17 mouse cellular contexts compared by ENCODE assay signal in genomic region chr4:3236148-3236779, GRCm38 (mm10). TPM values are rescaled to one million over a fixed set of nuclear protein-coding genes. Genes with fewer than 3 reads are reported as not detected.
DNase-seq lines count a peak whose midpoint lies in the region; ATAC-seq and TF ChIP-seq lines count a peak whose summit lies in the region.
"Not testable (repeated sequence)": the region's sequence is repeated elsewhere in the genome, so short reads cannot be mapped to it uniquely, and the experiment has no call there.
"Had no signal": no experiment of that assay in that cellular context is flagged by ENCODE, and none has a peak within 500 bp of the region (broad histone marks: within the 10 kb centered on the region; RNA-seq: fewer than 3 reads in every experiment).

No protein-coding gene starts in this region.

- ATAC-seq in forebrain, embryonic 12.5 days (ENCODE audit: low FRiP score), result peak; percentile 42; the same call in 1 of the 2 replicates
- ATAC-seq in heart, embryonic 12.5 days (ENCODE audit: insufficient number of reproducible peaks, low FRiP score), result peak; percentile 49; the same call in 1 of the 2 replicates
- ATAC-seq in hindbrain, embryonic 13.5 days (ENCODE audit: low FRiP score), result peak; percentile 50; the same call in 1 of the 2 replicates
- peak; percentile 24; the same call in 1 of the 2 replicates for ATAC-seq in kidney, embryonic 15.5 days (replicated peaks; ENCODE audit: low FRiP score)
- 0 out of 2 replicates have a peak, but pooled peaks have one; percentile 26 for ATAC-seq in liver, embryonic 13.5 days (ENCODE audit: low read depth)
- ATAC-seq in lung, postnatal 0 days, result not testable (repeated sequence)
- ATAC-seq in midbrain, embryonic 16.5 days, result 0 out of 2 replicates have a peak, but pooled peaks have one; percentile 32

- H3K9me3 ChIP-seq in forebrain, embryonic 12.5 days, result peaks cover 27% of the 10 kb centered on the region
- peaks cover 17% of the 10 kb centered on the region for H3K9me3 ChIP-seq in heart, embryonic 12.5 days (replicated peaks)
- H3K9me3 ChIP-seq in hindbrain, embryonic 13.5 days, result peaks cover 21% of the 10 kb centered on the region
- H3K9me3 ChIP-seq in kidney, embryonic 15.5 days (replicated peaks); liver, embryonic 13.5 days (replicated peaks); lung, postnatal 0 days (ENCODE audit: low read length): not testable (repeated sequence)
- H3K9me3 ChIP-seq in midbrain, embryonic 16.5 days (replicated peaks; ENCODE audit: control insufficient read depth, low read length, poor library complexity, severe bottlenecking), result peaks cover 22% of the 10 kb centered on the region

- not testable (repeated sequence) for H3K27me3 ChIP-seq in forebrain, embryonic 12.5 days; heart, embryonic 12.5 days (replicated peaks); hindbrain, embryonic 13.5 days; kidney, embryonic 15.5 days; liver, embryonic 13.5 days; lung, postnatal 0 days (replicated peaks; ENCODE audit: insufficient read depth, low read length); midbrain, embryonic 16.5 days (ENCODE audit: control insufficient read depth, insufficient read depth, low read depth, low read length)

- not testable (repeated sequence) for H3K36me3 ChIP-seq in forebrain, embryonic 12.5 days (replicated peaks); heart, embryonic 12.5 days; hindbrain, embryonic 13.5 days; kidney, embryonic 15.5 days; liver, embryonic 13.5 days; lung, postnatal 0 days (ENCODE audit: insufficient read depth, low read length); midbrain, embryonic 16.5 days (ENCODE audit: control insufficient read depth, insufficient read depth, low read length)

- not testable (repeated sequence) for TF ChIP-seq CTCF in lung, postnatal 0 days (IDR thresholded peaks at IDR 0.05)

- WGBS in forebrain, embryonic 12.5 days, result 23% methylated on average over 2 of the region's 2 CpGs
- 16% methylated on average over 2 of the region's 2 CpGs for WGBS in heart, embryonic 12.5 days
- WGBS in hindbrain, embryonic 13.5 days, result 22% methylated on average over 2 of the region's 2 CpGs
- WGBS in kidney, embryonic 15.5 days, result 24% methylated on average over 2 of the region's 2 CpGs
- WGBS in liver, embryonic 13.5 days (ENCODE audit: insufficient replicate concordance), result 26% methylated on average over 2 of the region's 2 CpGs
- 20% methylated on average over 2 of the region's 2 CpGs for WGBS in lung, postnatal 0 days
- 40% methylated on average over 2 of the region's 2 CpGs for WGBS in midbrain, embryonic 16.5 days

- H3K4me3 ChIP-seq in forebrain, embryonic 12.5 days (replicated peaks); heart, embryonic 12.5 days; hindbrain, embryonic 13.5 days; kidney, embryonic 15.5 days (replicated peaks); liver, embryonic 13.5 days (replicated peaks); lung, postnatal 0 days (ENCODE audit: low read depth, low read length); midbrain, embryonic 16.5 days (ENCODE audit: low read depth, low read length): not testable (repeated sequence)

- H3K27ac ChIP-seq in forebrain, embryonic 12.5 days; heart, embryonic 12.5 days (ENCODE audit: poor library complexity, severe bottlenecking); hindbrain, embryonic 13.5 days; kidney, embryonic 15.5 days; liver, embryonic 13.5 days; lung, postnatal 0 days (ENCODE audit: low read length); midbrain, embryonic 16.5 days (ENCODE audit: low read length): not testable (repeated sequence)

- not testable (repeated sequence) for H3K4me1 ChIP-seq in forebrain, embryonic 12.5 days; heart, embryonic 12.5 days (replicated peaks); hindbrain, embryonic 13.5 days (replicated peaks); kidney, embryonic 15.5 days; liver, embryonic 13.5 days (replicated peaks); lung, postnatal 0 days (ENCODE audit: insufficient read depth, low read depth, low read length); midbrain, embryonic 16.5 days (ENCODE audit: control insufficient read depth, insufficient read depth, low read length)

- H3K9ac ChIP-seq in forebrain, embryonic 12.5 days; heart, embryonic 12.5 days; hindbrain, embryonic 13.5 days; kidney, embryonic 15.5 days; liver, embryonic 13.5 days; lung, postnatal 0 days (replicated peaks; ENCODE audit: low read depth); midbrain, embryonic 16.5 days (ENCODE audit: low read depth, low read length): not testable (repeated sequence)

- not testable (repeated sequence) for H3K4me2 ChIP-seq in forebrain, embryonic 12.5 days; heart, embryonic 12.5 days; hindbrain, embryonic 13.5 days; kidney, embryonic 15.5 days; liver, embryonic 13.5 days; lung, postnatal 0 days (replicated peaks; ENCODE audit: low read depth, low read length); midbrain, embryonic 16.5 days (ENCODE audit: low read length)

- DNase-seq in MN1 (ENCODE audit: low spot score), result peak; percentile 5
- DNase-seq in liver, embryonic 13.5 days, result not testable (repeated sequence)
- DNase-seq in lung, postnatal 0 days (ENCODE audit: low spot score), result peak; percentile 3

- not testable (repeated sequence) for TF ChIP-seq EP300 in lung, postnatal 0 days (IDR thresholded peaks at IDR 0.05)

RNA-seq across cellular contexts. Expression of gene Vmn1r3, which starts 51.1 kb away (rescaled TPM):
- not detected in 2 replicates for polyA plus RNA-seq in forebrain, embryonic 12.5 days (2016; fragmentation: Nextera tagmentation; extraction: Ambion mirVana)
- polyA plus RNA-seq in heart, embryonic 12.5 days (2016; fragmentation: Nextera tagmentation; extraction: Ambion mirVana), result not detected in 2 replicates
- not detected in 2 replicates for polyA plus RNA-seq in hindbrain, embryonic 13.5 days (2015; fragmentation: Nextera tagmentation; extraction: Ambion mirVana)
- polyA plus RNA-seq in kidney, embryonic 15.5 days (2015; fragmentation: Nextera tagmentation; extraction: Ambion mirVana), result not detected in 2 replicates
- polyA plus RNA-seq in liver, embryonic 13.5 days (2015; fragmentation: Nextera tagmentation; extraction: Ambion mirVana), result not detected in 2 replicates
- polyA plus RNA-seq in lung, postnatal 0 days (2015; fragmentation: Nextera tagmentation; extraction: Ambion mirVana), result not detected in 2 replicates
- not detected in 2 replicates for polyA plus RNA-seq in midbrain, embryonic 16.5 days (2015; fragmentation: Nextera tagmentation; extraction: Ambion mirVana)
- polyA plus RNA-seq: embryonic facial prominence, embryonic 14.5 days; hindbrain, embryonic 16.5 days; intestine, embryonic 16.5 days; kidney, postnatal 0 days; large intestine, adult 2 months; lung, embryonic 14.5 days; macrophage; myocyte; neural tube, embryonic 13.5 days had no signal
